Mouse (Mus musculus): ENCODE results near the gene Rnft2. TPM values are rescaled to one million over a fixed set of nuclear protein-coding genes. Genes with fewer than 3 reads are reported as not detected.

Gene Rnft2
- total RNA-seq, 2 experiments from 2014 or later = 71.8 to 72.7 TPM

DNA sequence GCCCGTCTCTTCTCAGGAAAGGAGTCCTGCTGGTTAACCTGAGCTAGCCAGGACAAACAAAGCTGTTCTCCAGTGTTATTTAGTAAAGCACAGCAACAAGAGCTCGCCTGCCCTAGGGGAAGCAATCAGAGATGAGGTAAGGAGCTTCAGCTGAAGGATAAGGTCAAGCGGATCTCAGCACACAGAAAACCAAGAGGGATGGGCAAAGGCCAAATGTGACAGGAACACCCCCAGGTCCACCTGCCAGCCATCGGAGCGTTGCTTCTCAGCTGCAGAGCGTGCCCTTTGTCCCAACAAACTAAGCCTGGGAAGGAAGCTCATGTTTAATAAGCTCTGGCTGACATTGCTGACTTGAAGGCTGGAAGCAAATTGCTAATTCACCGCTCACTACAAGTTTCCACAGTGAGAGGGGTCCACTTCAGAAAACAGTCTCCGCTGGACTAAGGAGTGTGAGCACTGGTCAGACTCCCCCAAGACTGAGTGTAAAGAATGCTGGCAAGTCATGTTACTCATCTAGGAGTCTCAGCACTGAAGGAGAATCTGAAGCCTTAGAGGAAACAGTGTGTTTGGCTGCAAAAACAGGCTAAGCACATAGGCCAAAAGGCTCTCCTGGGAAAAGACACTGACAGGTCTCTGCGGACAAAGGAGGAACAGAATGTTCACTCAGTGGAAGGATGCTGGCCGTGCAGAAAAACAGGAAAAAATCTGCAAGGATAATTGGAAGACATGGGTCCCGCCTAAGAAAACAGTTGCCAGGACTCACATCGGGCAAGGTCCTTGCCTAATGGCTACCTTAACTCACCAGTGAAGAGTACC lies 101.5 kb downstream of the Rnft2 start:
- no peak for DNase-seq (ENCODE audit: low spot score in 2 of 2)

DNA sequence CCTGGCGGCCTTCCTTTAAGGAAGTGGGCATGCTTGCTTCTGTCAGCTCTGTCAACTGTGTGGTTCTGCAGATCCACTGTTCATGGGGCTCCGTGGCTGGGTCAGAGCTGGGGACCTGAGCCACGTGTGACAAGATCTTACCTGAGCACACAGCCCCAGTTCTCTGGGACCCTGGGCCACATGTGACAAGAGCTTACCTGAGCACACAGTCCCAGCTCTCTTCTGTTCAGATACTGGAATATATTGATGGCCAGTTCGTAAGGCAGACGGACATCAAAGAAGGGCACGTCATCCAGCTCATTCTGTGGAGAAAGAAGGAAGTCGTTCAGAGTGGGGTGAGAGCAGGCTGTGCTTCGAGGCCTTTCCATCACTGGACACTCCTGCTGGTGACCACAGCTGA lies 102.4 kb downstream of the Rnft2 start:
- no peak for DNase-seq (ENCODE audit: low spot score in 2 of 2)

Other genes with a start within 250 kb of the Rnft2 start
- 10 to 100 TPM; 88.5 to 90.3 TPM for gene Tesc, start 217.4 kb downstream of the Rnft2 start, total RNA-seq (2021)
- 10 to 100 TPM; 31.9 to 32.0 TPM for gene Fbxw8, start 89.7 kb downstream of the Rnft2 start, total RNA-seq (2021)
- gene Hrk, start 80.5 kb downstream of the Rnft2 start, total RNA-seq (2021) = 10 to 100 TPM; 27.4 to 27.9 TPM
- gene 2410131K14Rik, start 111 bp upstream of the Rnft2 start, total RNA-seq (2021) = 10 to 100 TPM; 13.7 to 14.0 TPM

Data from left cerebral cortex, adult 18-20 months (tissue).